Mouse (Mus musculus) adrenal gland, adult 18-20 months (tissue): ENCODE measurements at regions not wholly inside any gene's neighbourhood (a gene's known extent, or its start where the extent isn't known, plus 50 kb on each side); places are given as distances from the start of the nearest gene placed in this dataset.

Experiments
- DNase-seq, 2 experiments: peaks; one replicate each; pipeline ENCODE4 v3.0.0; 2021 to 2022; ENCODE audit warnings: low spot score in 2 of 2

GRCm38 (mm10) chr4:127421927-127422450 lies 64.0 kb upstream of the Gjb5 start:
- no peak for DNase-seq

- DNase-seq: no peak
These were observed 63.1 kb upstream of the Gjb5 start for GRCm38 (mm10) chr4:127421129-127421528.

GRCm38 (mm10) chr4:127419786-127420120 lies 61.8 kb upstream of the Gjb5 start:
- DNase-seq: peak in 1 of 2 experiments; percentile 50

DNA sequence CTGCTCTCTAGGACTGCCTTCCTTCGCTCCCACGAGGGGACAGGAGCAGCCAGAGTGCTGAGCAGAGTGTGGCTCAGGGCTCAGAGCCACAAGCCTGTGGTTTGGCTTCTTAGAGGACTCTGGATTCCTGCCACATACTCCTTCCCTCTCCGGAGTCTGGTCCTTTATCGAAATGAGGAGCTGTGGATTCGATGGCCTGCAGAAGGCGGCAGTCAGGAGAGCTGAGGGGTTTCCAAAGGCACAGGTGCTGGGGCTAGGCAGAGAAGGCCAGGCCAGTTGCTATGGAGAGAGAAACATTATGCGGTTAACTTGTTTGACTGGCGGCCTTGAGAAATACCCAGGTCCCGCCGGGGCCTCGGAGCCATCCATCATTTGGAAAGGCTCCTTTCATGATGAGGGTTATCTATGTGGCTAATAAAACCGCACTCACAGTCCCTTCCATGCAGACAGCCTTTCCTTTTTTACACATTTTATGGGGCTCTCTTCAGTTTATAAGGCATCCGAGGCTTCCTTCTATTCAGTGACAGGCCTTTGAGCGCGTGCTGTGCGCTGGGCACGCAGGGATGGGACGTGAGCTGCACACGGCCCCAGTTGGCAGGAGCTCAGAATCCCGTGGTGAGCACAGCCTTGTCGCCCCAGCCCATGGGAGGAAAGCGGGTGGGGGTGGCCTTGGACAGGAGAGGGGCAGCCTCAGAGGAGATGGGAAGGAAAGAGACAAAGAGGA lies 61.2 kb upstream of the Gjb5 start:
- peak; percentile 30 to 37 for DNase-seq

DNA sequence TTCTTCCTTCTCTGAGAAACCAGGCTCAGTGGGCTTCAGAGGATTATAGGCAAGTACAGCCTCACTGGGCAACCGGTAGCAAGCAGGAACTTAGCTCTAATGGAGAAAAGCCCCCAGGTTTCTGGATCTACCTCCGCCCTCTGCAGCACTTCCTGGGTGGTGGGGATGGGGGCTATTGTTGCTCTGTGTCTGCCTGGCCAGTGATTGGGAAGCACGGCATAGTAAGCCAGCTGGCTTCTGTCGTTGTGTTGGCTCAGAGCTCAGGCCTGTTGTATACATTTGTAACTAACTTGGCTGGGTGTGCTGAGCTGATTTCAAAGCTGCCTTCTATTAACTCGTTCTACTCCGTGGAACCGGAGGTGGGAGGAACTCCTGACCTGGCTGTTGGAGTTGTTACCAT lies 58.9 kb upstream of the Gjb5 start:
- DNase-seq: no peak

GRCm38 (mm10) chr4:127413997-127414964 lies 56.3 kb upstream of the Gjb5 start:
- DNase-seq: no peak
